Comparison of ENCODE assay signal across 9 mouse cellular contexts in genomic region chr12:46635125-46635772, GRCm38 (mm10).
DNase-seq lines count a peak whose midpoint lies in the region; ATAC-seq and TF ChIP-seq lines count a peak whose summit lies in the region.
"Had no signal": no experiment of that assay in that cellular context is flagged by ENCODE, and none has a peak within 500 bp of the region (broad histone marks: within the 10 kb centered on the region; RNA-seq: fewer than 3 reads in every experiment).

No protein-coding gene starts in this region.

- H3K27me3 ChIP-seq in hindbrain, embryonic 11.5 days (ENCODE audit: control insufficient read depth, insufficient read depth, low read length), result no peaks in the 10 kb centered on the region
- H3K27me3 ChIP-seq in limb, embryonic 10.5 days (ENCODE audit: low read depth, poor library complexity, severe bottlenecking), result no peaks in the 10 kb centered on the region
- H3K27me3 ChIP-seq: embryonic facial prominence, embryonic 15.5 days had no signal

- no peak overlapping the region for H3K4me2 ChIP-seq in hindbrain, embryonic 11.5 days (replicated peaks; ENCODE audit: low read depth, low read length)
- H3K4me2 ChIP-seq: embryonic facial prominence, embryonic 15.5 days had no signal

- no peaks in the 10 kb centered on the region for H3K9me3 ChIP-seq in ES-E14 (ENCODE audit: control insufficient read depth, insufficient read depth, low read depth, low read length)
- H3K9me3 ChIP-seq in hindbrain, embryonic 11.5 days (ENCODE audit: control insufficient read depth, low read length), result no peaks in the 10 kb centered on the region
- H3K9me3 ChIP-seq in limb, embryonic 10.5 days (replicated peaks), result no peaks in the 10 kb centered on the region
- H3K9me3 ChIP-seq: embryonic facial prominence, embryonic 15.5 days had no signal

- in situ Hi-C loops in ES-E14 (cut with MboI; ENCODE audit: low sequenced_read_pairs in 2 of 2, unreplicated experiment in 2 of 2), result no loop called here

- WGBS in hindbrain, embryonic 11.5 days, result 13% methylated on average over 6 of the region's 6 CpGs
- 4% methylated on average over 6 of the region's 6 CpGs for WGBS in limb, embryonic 10.5 days

- no peak overlapping the region for H3K4me3 ChIP-seq in ES-E14 (ENCODE audit: insufficient read depth in 1 of 2, low read depth in 1 of 2, low read length in 2 of 2, poor library complexity in 1 of 2, severe bottlenecking in 1 of 2)
- no peak overlapping the region for H3K4me3 ChIP-seq in hindbrain, embryonic 11.5 days (ENCODE audit: low read depth, low read length)
- H3K4me3 ChIP-seq in limb, embryonic 10.5 days, result no peak overlapping the region
- H3K4me3 ChIP-seq: embryonic facial prominence, embryonic 15.5 days had no signal

- H3K9ac ChIP-seq in ES-E14 (ENCODE audit: insufficient read depth, low read depth, low read length, poor library complexity, severe bottlenecking), result no peak overlapping the region
- H3K9ac ChIP-seq in hindbrain, embryonic 11.5 days (ENCODE audit: low read depth, low read length), result no peak overlapping the region
- H3K9ac ChIP-seq: embryonic facial prominence, embryonic 15.5 days had no signal

- DNase-seq in A20 (ENCODE audit: low read depth, low spot score) (peak; percentile 49), ES-E14 (ENCODE audit: low read depth, low spot score) (peak; percentile 69), liver (no peak)
- peak; percentile 64 for DNase-seq in embryo, embryonic 10 days (ENCODE audit: low spot score)
- peak; percentile 44 for DNase-seq in hindbrain, embryonic 11.5 days (ENCODE audit: low spot score)
- peak; percentile 71 for DNase-seq in limb, embryonic 10.5 days (ENCODE audit: low spot score)
- DNase-seq in yolk sac, embryonic 10.5 days (ENCODE audit: low spot score), result peak; percentile 1
- DNase-seq in thymus, postnatal 10 days (ENCODE audit: low spot score in 2 of 2), result no peak

- peak; percentile 92 for ATAC-seq in hindbrain, embryonic 11.5 days (ENCODE audit: low FRiP score)

- H3K27ac ChIP-seq in ES-E14 (ENCODE audit: insufficient read depth, low read depth, low read length, poor library complexity, severe bottlenecking), result no peak overlapping the region
- no peak overlapping the region for H3K27ac ChIP-seq in hindbrain, embryonic 11.5 days (ENCODE audit: low read depth, low read length)
- no peak overlapping the region for H3K27ac ChIP-seq in limb, embryonic 10.5 days
- H3K27ac ChIP-seq: embryonic facial prominence, embryonic 15.5 days had no signal

- H3K4me1 ChIP-seq in ES-E14 (ENCODE audit: control insufficient read depth in 2 of 2, insufficient read depth in 2 of 2, low read length in 2 of 2, poor library complexity in 1 of 2), result no peaks in the 10 kb centered on the region; a peak in 1 of 4 replicates
- no peaks in the 10 kb centered on the region for H3K4me1 ChIP-seq in hindbrain, embryonic 11.5 days (replicated peaks; ENCODE audit: control insufficient read depth, insufficient read depth, low read length)
- peaks cover 19% of the 10 kb centered on the region for H3K4me1 ChIP-seq in limb, embryonic 10.5 days

- H3K36me3 ChIP-seq in ES-E14 (ENCODE audit: control insufficient read depth, insufficient read depth, low read length, poor library complexity, severe bottlenecking), result no peaks in the 10 kb centered on the region
- no peaks in the 10 kb centered on the region for H3K36me3 ChIP-seq in hindbrain, embryonic 11.5 days (ENCODE audit: control insufficient read depth, insufficient read depth, low read length)
- H3K36me3 ChIP-seq in limb, embryonic 10.5 days, result no peaks in the 10 kb centered on the region
- H3K36me3 ChIP-seq: embryonic facial prominence, embryonic 15.5 days had no signal

TF ChIP-seq in ES-E14, 5 proteins besides CTCF, POLR2A, EP300 and RAD21:
- TF ChIP-seq CHD2 (IDR thresholded peaks at IDR 0.05; ENCODE audit: low read depth, low read length) (no peak), ZNF384 (IDR thresholded peaks at IDR 0.05; ENCODE audit: low read depth, low read length) (peak; percentile 89)

Comparison
In these comparisons a context has a peak if more than half of its experiments do, and no peak if none do; other contexts are left out.
1. DNase-seq: peak in A20 (single experiment), ES-E14 (single experiment), embryo, embryonic 10 days (single experiment), hindbrain, embryonic 11.5 days (single experiment), limb, embryonic 10.5 days (single experiment) and yolk sac, embryonic 10.5 days (single experiment); none in liver (single experiment) and thymus, postnatal 10 days (0 of 2).